ENCODE assay signal across 29 mouse cellular contexts in the genomic region with DNA sequence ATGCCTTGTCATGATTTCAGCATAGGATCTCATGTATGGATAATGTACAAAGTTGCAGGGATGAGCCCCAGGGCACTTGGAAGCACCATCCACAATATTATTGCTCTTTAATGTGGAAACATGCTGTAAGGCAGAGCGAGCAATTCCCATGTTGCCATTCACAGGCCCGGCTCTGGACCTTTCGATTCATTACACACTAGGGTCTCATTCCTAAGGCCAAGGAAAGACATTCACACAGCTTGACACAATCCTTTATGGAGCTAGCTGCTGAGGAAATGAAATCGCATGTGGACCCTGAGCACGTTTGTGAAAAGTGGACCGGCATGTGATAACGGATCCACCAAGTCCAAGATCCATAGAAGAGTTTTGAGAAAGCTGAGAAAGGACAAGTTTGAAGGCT.
DNase-seq lines count a peak whose midpoint lies in the region; ATAC-seq and TF ChIP-seq lines count a peak whose summit lies in the region.
"Had no signal": no experiment of that assay in that cellular context is flagged by ENCODE, and none has a peak within 500 bp of the region (broad histone marks: within the 10 kb centered on the region; RNA-seq: fewer than 3 reads in every experiment).

No protein-coding gene starts in this region.

- no peak overlapping the region for H3K27ac ChIP-seq in forebrain, embryonic 10.5 days
- H3K27ac ChIP-seq in forebrain, postnatal 0 days (ENCODE audit: low read depth, low read length) = no peak overlapping the region
- H3K27ac ChIP-seq in heart, embryonic 10.5 days = no peak overlapping the region
- H3K27ac ChIP-seq in neural tube, embryonic 12.5 days = no peak overlapping the region
- H3K27ac ChIP-seq in neural tube, embryonic 15.5 days (replicated peaks) = no peak overlapping the region
- H3K27ac ChIP-seq: embryonic facial prominence, embryonic 13.5 days; embryonic facial prominence, embryonic 15.5 days; forebrain, embryonic 13.5 days; forebrain, embryonic 15.5 days had no signal

- WGBS in forebrain, embryonic 10.5 days = 92% methylated on average over 7 of the region's 7 CpGs
- 86% methylated on average over 7 of the region's 7 CpGs for WGBS in forebrain, postnatal 0 days
- 90% methylated on average over 7 of the region's 7 CpGs for WGBS in heart, embryonic 10.5 days
- 76% methylated on average over 7 of the region's 7 CpGs for WGBS in neural tube, embryonic 12.5 days
- WGBS in neural tube, embryonic 15.5 days = 60% methylated on average over 7 of the region's 7 CpGs

- intact Hi-C loops in gastrocnemius, postnatal 14 days (cut with DNase I; ENCODE audit: low total_unique reads) = no loop called here

- H3K9ac ChIP-seq in forebrain, postnatal 0 days = no peak overlapping the region
- no peak overlapping the region for H3K9ac ChIP-seq in neural tube, embryonic 12.5 days
- H3K9ac ChIP-seq in neural tube, embryonic 15.5 days (replicated peaks) = no peak overlapping the region
- H3K9ac ChIP-seq: embryonic facial prominence, embryonic 13.5 days; embryonic facial prominence, embryonic 15.5 days; forebrain, embryonic 13.5 days; forebrain, embryonic 15.5 days had no signal

- peak; percentile 6 for DNase-seq in forebrain, embryonic 10.5 days (ENCODE audit: extremely low spot score, low spot score)
- DNase-seq in forebrain, postnatal 0 days = no peak
- peak; percentile 54 for DNase-seq in heart, embryonic 10.5 days (ENCODE audit: low spot score)
- DNase-seq in heart, postnatal 4 days = no peak
- peak; percentile 33 for DNase-seq in retina, embryonic 14.5 days (ENCODE audit: low spot score)
- DNase-seq in gastrocnemius, postnatal 14 days = no peak
- DNase-seq: adrenal gland, adult 8-10 months; adrenal gland, postnatal 14 days; adrenal gland, postnatal 36 days; B cell, adult 2 months; cerebellum, adult 11 months; cerebellum, adult 18-20 months; cerebellum, adult 8-10 months; cerebellum, adult 9-11 months; cerebellum, postnatal 14 days; cerebellum, postnatal 36 days; embryo, embryonic 11 days had no signal

- no peak for TF ChIP-seq CTCF in forebrain, postnatal 0 days (IDR thresholded peaks at IDR 0.05; ENCODE audit: low read depth)

- no peaks in the 10 kb centered on the region for H3K36me3 ChIP-seq in forebrain, embryonic 10.5 days (replicated peaks)
- H3K36me3 ChIP-seq in forebrain, postnatal 0 days (ENCODE audit: insufficient read depth) = no peaks in the 10 kb centered on the region
- H3K36me3 ChIP-seq in heart, embryonic 10.5 days = no peaks in the 10 kb centered on the region
- no peaks in the 10 kb centered on the region for H3K36me3 ChIP-seq in neural tube, embryonic 12.5 days
- no peaks in the 10 kb centered on the region for H3K36me3 ChIP-seq in neural tube, embryonic 15.5 days
- H3K36me3 ChIP-seq: embryonic facial prominence, embryonic 13.5 days; embryonic facial prominence, embryonic 15.5 days; forebrain, embryonic 15.5 days; G1E had no signal

- no peak overlapping the region for H3K4me2 ChIP-seq in forebrain, postnatal 0 days (ENCODE audit: low read depth)
- H3K4me2 ChIP-seq in neural tube, embryonic 12.5 days (replicated peaks) = no peak overlapping the region
- no peak overlapping the region for H3K4me2 ChIP-seq in neural tube, embryonic 15.5 days
- H3K4me2 ChIP-seq: embryonic facial prominence, embryonic 13.5 days; embryonic facial prominence, embryonic 15.5 days; forebrain, embryonic 13.5 days; forebrain, embryonic 15.5 days had no signal

- no peaks in the 10 kb centered on the region for H3K9me3 ChIP-seq in forebrain, embryonic 10.5 days
- no peaks in the 10 kb centered on the region for H3K9me3 ChIP-seq in forebrain, postnatal 0 days (ENCODE audit: low read length)
- no peaks in the 10 kb centered on the region for H3K9me3 ChIP-seq in heart, embryonic 10.5 days
- H3K9me3 ChIP-seq in neural tube, embryonic 12.5 days = no peaks in the 10 kb centered on the region
- H3K9me3 ChIP-seq in neural tube, embryonic 15.5 days (replicated peaks) = no peaks in the 10 kb centered on the region
- H3K9me3 ChIP-seq: embryonic facial prominence, embryonic 13.5 days; embryonic facial prominence, embryonic 15.5 days; forebrain, embryonic 13.5 days; forebrain, embryonic 15.5 days; G1E had no signal

- no peak for ATAC-seq in forebrain, postnatal 0 days
- 0 out of 2 replicates have a peak, but pooled peaks have one; percentile 44 for ATAC-seq in neural tube, embryonic 12.5 days (ENCODE audit: low FRiP score, low read depth)
- ATAC-seq in neural tube, embryonic 15.5 days (ENCODE audit: low FRiP score) = no peak
- ATAC-seq: activated CD4-positive, CD25-positive, alpha-beta regulatory T cell, adult 4 months; CD4-positive, CD25-positive, alpha-beta regulatory T cell, adult 4 months; forebrain, embryonic 13.5 days; forebrain, embryonic 15.5 days; Patski had no signal

- H3K27me3 ChIP-seq in forebrain, embryonic 10.5 days (ENCODE audit: poor library complexity, severe bottlenecking) = no peaks in the 10 kb centered on the region
- no peaks in the 10 kb centered on the region for H3K27me3 ChIP-seq in forebrain, postnatal 0 days (ENCODE audit: insufficient read depth, low read length)
- H3K27me3 ChIP-seq in heart, embryonic 10.5 days (ENCODE audit: insufficient read depth, poor library complexity, severe bottlenecking) = no peaks in the 10 kb centered on the region
- no peaks in the 10 kb centered on the region for H3K27me3 ChIP-seq in neural tube, embryonic 12.5 days (replicated peaks)
- H3K27me3 ChIP-seq in neural tube, embryonic 15.5 days (replicated peaks) = no peaks in the 10 kb centered on the region
- H3K27me3 ChIP-seq: CH12.LX; embryonic facial prominence, embryonic 13.5 days; embryonic facial prominence, embryonic 15.5 days; forebrain, embryonic 13.5 days; forebrain, embryonic 15.5 days; Patski had no signal

- H3K4me3 ChIP-seq in forebrain, embryonic 10.5 days = no peak overlapping the region
- H3K4me3 ChIP-seq in forebrain, postnatal 0 days (ENCODE audit: low read depth, low read length) = no peak overlapping the region
- H3K4me3 ChIP-seq in heart, embryonic 10.5 days = no peak overlapping the region
- H3K4me3 ChIP-seq in neural tube, embryonic 12.5 days = no peak overlapping the region
- no peak overlapping the region for H3K4me3 ChIP-seq in neural tube, embryonic 15.5 days (replicated peaks)
- H3K4me3 ChIP-seq: embryonic facial prominence, embryonic 13.5 days; embryonic facial prominence, embryonic 15.5 days; erythroblast, embryonic 14.5 days; forebrain, embryonic 13.5 days; forebrain, embryonic 15.5 days had no signal

- 0 out of 2 replicates have a peak, but pooled peaks cover 4% of the 10 kb centered on the region for H3K4me1 ChIP-seq in forebrain, embryonic 10.5 days
- H3K4me1 ChIP-seq in forebrain, postnatal 0 days (ENCODE audit: insufficient read depth) = no peaks in the 10 kb centered on the region
- no peaks in the 10 kb centered on the region for H3K4me1 ChIP-seq in heart, embryonic 10.5 days
- no peaks in the 10 kb centered on the region for H3K4me1 ChIP-seq in neural tube, embryonic 12.5 days
- H3K4me1 ChIP-seq in neural tube, embryonic 15.5 days = 0 out of 2 replicates have a peak, but pooled peaks cover 3% of the 10 kb centered on the region
- H3K4me1 ChIP-seq: embryonic facial prominence, embryonic 13.5 days; embryonic facial prominence, embryonic 15.5 days; forebrain, embryonic 13.5 days; forebrain, embryonic 15.5 days had no signal

Comparison
In these comparisons a context has a peak if more than half of its experiments do, and no peak if none do; other contexts are left out.
1. DNase-seq: peak in forebrain, embryonic 10.5 days (single experiment), heart, embryonic 10.5 days (single experiment) and retina, embryonic 14.5 days (single experiment); none in forebrain, postnatal 0 days (single experiment), heart, postnatal 4 days (single experiment) and gastrocnemius, postnatal 14 days (single experiment).